Mouse (Mus musculus) heart, postnatal 0 days (tissue): ENCODE measurements around the gene 1810010H24Rik.

ENCODE experiments used
- CTCF ChIP-seq: IDR thresholded peaks from 2 replicates; pipeline ENCODE4 v1.5.1; 2016; ENCODE audit warnings: antibody characterized with exemption, control low read depth, low read depth
- EP300 ChIP-seq: IDR thresholded peaks from 2 replicates; pipeline ENCODE4 v1.6.1; 2016; ENCODE audit warnings: antibody characterized with exemption, low read depth

DNA sequence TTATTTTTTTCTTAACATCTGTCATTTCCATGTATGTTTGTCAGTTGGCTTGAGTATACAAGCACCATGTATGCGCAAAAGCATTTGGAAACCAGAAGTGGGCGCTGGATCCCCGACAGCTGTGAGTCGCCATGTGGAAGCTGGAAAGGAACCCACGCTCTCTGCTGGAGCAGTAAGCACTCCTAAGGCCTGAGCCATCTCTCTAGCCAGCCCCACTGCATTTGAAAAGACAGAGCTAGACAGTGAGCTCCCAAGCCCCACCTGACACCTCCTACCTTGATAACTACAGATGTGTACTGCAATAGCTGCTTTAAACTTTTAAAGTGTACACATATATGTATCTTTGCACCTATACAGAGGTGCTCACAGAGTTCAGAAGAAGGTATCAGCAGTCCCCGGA, 31.9 kb downstream of the 1810010H24Rik start:
- TF ChIP-seq CTCF, result no peak
- no peak for TF ChIP-seq EP300
